Mouse (Mus musculus) kidney, embryonic 15.5 days (tissue): ENCODE measurements around the gene Tspan5. TPM values are rescaled to one million over a fixed set of nuclear protein-coding genes. Genes with fewer than 3 reads are reported as not detected.

Experiments
- ATAC-seq: fragments of 200-750 bp; cut with Nextera tagmentation; replicated peaks from 2 replicates; pipeline ENCODE4 v1.8.0; 2017; ENCODE audit warnings: moderate TSS enrichment; ENCODE audit not compliant: low FRiP score
- H3K27ac ChIP-seq: fragments of 300-500 bp; sonication (generic); 2 replicates; pipeline ENCODE4 v1.5.1; 2015; ENCODE audit warnings: mild to moderate bottlenecking, inconsistent platforms
- H3K27me3 ChIP-seq: fragments of 300-500 bp; sonication (generic); 2 replicates; pipeline ENCODE4 v1.6.1; 2015; ENCODE audit warnings: inconsistent platforms
- H3K36me3 ChIP-seq: fragments of 300-500 bp; sonication (generic); 2 replicates; pipeline ENCODE4 v1.6.1; 2015; ENCODE audit warnings: inconsistent platforms
- H3K4me1 ChIP-seq: fragments of 300-500 bp; sonication (generic); 2 replicates; pipeline ENCODE4 v1.6.1; 2015; ENCODE audit warnings: inconsistent platforms
- H3K4me2 ChIP-seq: fragments of 300-500 bp; sonication (generic); 2 replicates; pipeline ENCODE4 v1.6.1; 2015; ENCODE audit warnings: moderate library complexity, mild to moderate bottlenecking, inconsistent platforms
- H3K4me3 ChIP-seq: fragments of 300-500 bp; sonication (generic); replicated peaks from 2 replicates; pipeline ENCODE4 v1.5.1; 2015; ENCODE audit warnings: mild to moderate bottlenecking, inconsistent platforms
- H3K9ac ChIP-seq: fragments of 300-500 bp; sonication (generic); 2 replicates; pipeline ENCODE4 v1.6.1; 2015; ENCODE audit warnings: mild to moderate bottlenecking, inconsistent platforms
- H3K9me3 ChIP-seq: fragments of 300-500 bp; sonication (generic); replicated peaks from 2 replicates; pipeline ENCODE4 v1.6.1; 2016; ENCODE audit warnings: inconsistent platforms
- WGBS: fragments of 180-500 bp; shearing (Covaris S2); methylation state at CpG from one replicate; pipeline ENCODE4 v1.1.7; 2015; ENCODE audit warnings: mixed read lengths; 5-methylcytosine and 5-hydroxymethylcytosine counted together
- polyA plus RNA-seq: library from polyadenylated mRNA; unstranded; fragments of >200 nt; fragmentation: Nextera tagmentation; extraction: Ambion mirVana; gene quantifications from 2 replicates; pipeline ENCODE4 v1.2.1, GENCODE M21; 2015

The Tspan5 gene
- polyA plus RNA-seq, 1 experiment from 2014 or later = 26.3 TPM

DNA sequence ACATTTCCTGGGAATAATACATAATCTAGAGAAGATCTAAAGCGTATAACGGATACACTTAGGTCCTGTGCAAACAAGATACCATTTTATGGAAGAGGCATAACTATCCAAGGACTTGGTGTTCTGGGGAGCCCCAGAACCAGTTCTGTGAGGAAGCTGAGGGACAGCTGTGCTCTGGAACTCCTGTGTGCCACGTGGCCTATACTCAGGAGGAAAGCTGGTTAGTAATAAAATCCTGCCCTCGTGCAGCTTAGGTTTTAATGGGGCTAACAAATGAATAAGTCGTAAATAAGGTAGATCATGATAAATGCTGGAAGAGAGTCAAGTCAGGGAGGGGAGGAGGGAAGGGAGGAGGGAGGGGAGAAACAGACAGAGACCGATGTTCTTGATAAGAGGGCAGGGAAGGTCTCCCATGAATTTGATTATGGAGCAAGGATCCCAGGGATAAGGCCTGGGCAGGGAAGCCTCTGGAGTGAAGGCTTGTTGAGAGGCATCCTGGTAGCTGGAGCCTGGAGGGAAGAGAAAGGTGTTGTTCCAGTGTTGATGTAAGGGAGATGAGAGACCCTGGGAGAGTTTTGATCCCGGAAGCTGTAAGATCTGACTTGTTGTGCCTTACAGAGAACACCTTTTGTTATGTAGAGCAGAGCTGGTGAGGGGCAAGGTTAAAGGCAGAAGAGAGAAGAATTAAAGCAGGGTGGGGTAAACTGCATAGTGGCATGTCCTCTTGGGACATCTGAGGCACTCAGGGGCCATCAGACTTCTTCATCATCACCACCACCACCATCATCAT lies 34.1 kb downstream of the Tspan5 start:
- H3K27ac ChIP-seq = no peak overlapping the region
- H3K4me3 ChIP-seq = no peak overlapping the region
- WGBS = 40% methylated on average over 7 of the region's 7 CpGs
- no peaks in the 10 kb centered on the region for H3K36me3 ChIP-seq
- ATAC-seq = no peak
- no peaks in the 10 kb centered on the region for H3K27me3 ChIP-seq
- no peaks in the 10 kb centered on the region for H3K9me3 ChIP-seq
- no peak overlapping the region for H3K9ac ChIP-seq
- no peak overlapping the region for H3K4me2 ChIP-seq
- H3K4me1 ChIP-seq = peaks cover 43% of the 10 kb centered on the region

- 46% methylated on average over 9 of the region's 9 CpGs for WGBS
- ATAC-seq = peak; percentile 41
- peaks cover 53% of the 10 kb centered on the region for H3K4me1 ChIP-seq
- H3K36me3 ChIP-seq = no peaks in the 10 kb centered on the region
- no peak overlapping the region for H3K4me3 ChIP-seq
- H3K4me2 ChIP-seq = no peak overlapping the region
- H3K9me3 ChIP-seq = no peaks in the 10 kb centered on the region
- H3K9ac ChIP-seq = no peak overlapping the region
- H3K27ac ChIP-seq = no peak overlapping the region
- no peaks in the 10 kb centered on the region for H3K27me3 ChIP-seq
Measured at GRCm38 (mm10) chr3:138781492-138781891, 39.5 kb downstream of the Tspan5 start.

GRCm38 (mm10) chr3:138783859-138784640 lies 42.1 kb downstream of the Tspan5 start:
- Histone ChIP-seq H3K9me3 (no peaks in the 10 kb centered on the region), H3K4me2 (no peak overlapping the region), H3K27me3 (no peaks in the 10 kb centered on the region), H3K4me3 (no peak overlapping the region), H3K9ac (no peak overlapping the region), H3K36me3 (no peaks in the 10 kb centered on the region), H3K27ac (no peak overlapping the region), H3K4me1 (peaks cover 41% of the 10 kb centered on the region)
- WGBS = 82% methylated on average over 19 of the region's 19 CpGs
- ATAC-seq = no peak

- no peak overlapping the region for H3K9ac ChIP-seq
- no peak overlapping the region for H3K27ac ChIP-seq
- 78% methylated on average over 7 of the region's 7 CpGs for WGBS
- no peaks in the 10 kb centered on the region for H3K27me3 ChIP-seq
- ATAC-seq = no peak
- no peaks in the 10 kb centered on the region for H3K36me3 ChIP-seq
- no peaks in the 10 kb centered on the region for H3K9me3 ChIP-seq
- no peak overlapping the region for H3K4me2 ChIP-seq
- no peak overlapping the region for H3K4me3 ChIP-seq
- H3K4me1 ChIP-seq = peaks cover 36% of the 10 kb centered on the region
Measured at GRCm38 (mm10) chr3:138784641-138785025, 42.6 kb downstream of the Tspan5 start.

DNA sequence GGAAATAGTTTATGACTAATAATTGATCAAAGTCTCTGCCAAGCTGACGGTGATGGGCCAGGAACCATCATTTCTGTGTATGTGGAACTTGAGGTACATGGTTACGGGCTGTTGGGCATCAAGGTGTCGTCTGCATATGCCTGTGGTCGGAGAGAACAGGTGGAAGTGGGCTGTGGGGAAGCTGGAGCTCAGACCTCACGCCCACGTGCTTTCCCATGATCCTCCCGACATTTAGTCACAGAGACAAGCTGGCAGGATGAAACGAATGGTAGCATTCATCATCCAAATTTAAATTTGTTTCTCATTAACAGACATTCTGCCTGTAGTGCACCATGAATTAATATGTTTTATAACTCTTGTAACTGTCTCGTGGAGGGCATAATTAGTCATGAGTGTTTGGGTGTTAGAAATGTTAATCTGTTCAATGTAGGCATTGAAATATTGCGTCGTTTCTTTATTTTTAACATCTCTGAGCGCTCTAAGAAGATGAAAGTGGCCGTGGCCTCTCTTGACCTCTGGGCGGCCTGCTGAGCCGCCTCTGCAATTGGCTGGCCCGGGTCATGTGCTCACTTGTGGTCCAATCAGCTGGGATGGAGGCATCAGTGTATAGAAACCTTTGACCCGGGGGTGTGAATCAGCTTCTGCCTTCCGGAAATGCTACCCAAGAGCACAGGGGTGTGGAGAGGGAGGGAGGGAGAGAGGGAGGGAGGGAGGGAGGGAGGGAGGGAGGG lies 45.9 kb downstream of the Tspan5 start:
- peaks cover 17% of the 10 kb centered on the region for H3K4me1 ChIP-seq
- WGBS = 87% methylated on average over 18 of the region's 18 CpGs
- ATAC-seq = no peak
- H3K36me3 ChIP-seq = no peaks in the 10 kb centered on the region
- H3K9ac ChIP-seq = no peak overlapping the region
- no peaks in the 10 kb centered on the region for H3K27me3 ChIP-seq
- H3K4me2 ChIP-seq = no peak overlapping the region
- no peaks in the 10 kb centered on the region for H3K9me3 ChIP-seq
- H3K27ac ChIP-seq = no peak overlapping the region
- no peak overlapping the region for H3K4me3 ChIP-seq

GRCm38 (mm10) chr3:138788489-138788850 lies 46.5 kb downstream of the Tspan5 start:
- WGBS = 87% methylated on average over 17 of the region's 17 CpGs
- peaks cover 12% of the 10 kb centered on the region for H3K4me1 ChIP-seq
- no peak overlapping the region for H3K4me3 ChIP-seq
- ATAC-seq = no peak
- H3K36me3 ChIP-seq = no peaks in the 10 kb centered on the region
- no peaks in the 10 kb centered on the region for H3K27me3 ChIP-seq
- no peak overlapping the region for H3K4me2 ChIP-seq
- H3K9me3 ChIP-seq = no peaks in the 10 kb centered on the region
- H3K9ac ChIP-seq = no peak overlapping the region
- H3K27ac ChIP-seq = no peak overlapping the region

GRCm38 (mm10) chr3:138789275-138789674 lies 47.3 kb downstream of the Tspan5 start:
- H3K9me3 ChIP-seq = no peaks in the 10 kb centered on the region
- no peaks in the 10 kb centered on the region for H3K36me3 ChIP-seq
- H3K4me3 ChIP-seq = no peak overlapping the region
- peaks cover 4% of the 10 kb centered on the region for H3K4me1 ChIP-seq
- H3K9ac ChIP-seq = no peak overlapping the region
- no peak overlapping the region for H3K4me2 ChIP-seq
- H3K27ac ChIP-seq = no peak overlapping the region
- no peaks in the 10 kb centered on the region for H3K27me3 ChIP-seq
- WGBS = 89% methylated on average over 5 of the region's 5 CpGs
- ATAC-seq = no peak

GRCm38 (mm10) chr3:138794533-138794932 lies 52.5 kb downstream of the Tspan5 start:
- Histone ChIP-seq H3K27ac (no peak overlapping the region), H3K4me1 (no peaks in the 10 kb centered on the region), H3K27me3 (no peaks in the 10 kb centered on the region), H3K36me3 (no peaks in the 10 kb centered on the region), H3K9ac (no peak overlapping the region), H3K4me2 (no peak overlapping the region), H3K9me3 (no peaks in the 10 kb centered on the region), H3K4me3 (no peak overlapping the region)
- 91% methylated on average over 8 of the region's 8 CpGs for WGBS
- no peak for ATAC-seq

DNA sequence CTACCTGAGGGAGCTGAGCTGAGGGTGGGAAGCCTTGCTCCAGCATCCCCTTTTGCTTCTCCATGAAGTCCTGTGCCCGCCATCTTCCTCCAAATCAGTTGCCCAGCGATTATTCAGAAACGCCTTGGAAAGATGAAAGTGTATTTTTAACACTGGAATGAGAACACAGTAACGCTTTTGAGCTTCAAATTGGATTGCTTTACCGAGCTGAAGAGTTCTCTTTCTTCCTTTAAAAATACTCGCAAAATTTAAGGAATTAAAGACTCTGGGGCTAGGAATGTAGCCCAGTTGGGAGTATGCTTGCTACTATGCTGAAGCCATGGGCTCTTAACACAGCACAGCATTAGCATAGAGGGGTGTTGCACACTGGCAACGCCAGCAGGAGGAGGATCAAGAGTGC lies 54.0 kb downstream of the Tspan5 start:
- 90% methylated on average over 7 of the region's 7 CpGs for WGBS
- ATAC-seq = no peak
- H3K36me3 ChIP-seq = no peaks in the 10 kb centered on the region
- H3K4me3 ChIP-seq = no peak overlapping the region
- H3K9ac ChIP-seq = no peak overlapping the region
- H3K9me3 ChIP-seq = no peaks in the 10 kb centered on the region
- H3K4me2 ChIP-seq = no peak overlapping the region
- no peaks in the 10 kb centered on the region for H3K27me3 ChIP-seq
- H3K4me1 ChIP-seq = 0 out of 2 replicates have a peak, but pooled peaks cover 2% of the 10 kb centered on the region
- H3K27ac ChIP-seq = no peak overlapping the region

DNA sequence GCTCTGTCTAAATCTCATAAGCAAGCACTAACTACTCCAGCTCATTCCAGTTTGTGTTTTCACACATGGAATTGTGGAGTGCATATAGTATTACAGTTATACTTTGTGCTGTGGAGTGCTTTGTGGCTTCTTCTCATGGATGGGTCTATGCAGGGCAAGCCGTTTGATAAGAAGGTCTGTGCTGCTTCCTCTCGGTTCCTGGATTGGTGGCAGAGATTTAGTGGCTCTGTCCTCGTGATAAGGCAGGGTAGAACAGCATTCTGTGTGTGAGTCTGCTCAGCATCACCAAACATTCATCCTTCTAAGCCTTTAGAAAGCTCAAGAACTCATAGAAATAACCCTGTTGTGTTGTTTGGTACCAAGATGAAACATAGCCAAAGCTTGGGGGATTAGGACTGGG lies 54.6 kb downstream of the Tspan5 start:
- Histone ChIP-seq H3K27me3 (no peaks in the 10 kb centered on the region), H3K9ac (no peak overlapping the region), H3K4me1 (0 out of 2 replicates have a peak, but pooled peaks cover 2% of the 10 kb centered on the region), H3K9me3 (no peaks in the 10 kb centered on the region), H3K27ac (no peak overlapping the region), H3K4me3 (no peak overlapping the region), H3K36me3 (no peaks in the 10 kb centered on the region), H3K4me2 (no peak overlapping the region)
- WGBS = 68% methylated on average over 3 of the region's 3 CpGs
- ATAC-seq = no peak

GRCm38 (mm10) chr3:138800664-138801411 lies 58.8 kb downstream of the Tspan5 start:
- Histone ChIP-seq H3K27me3 (no peaks in the 10 kb centered on the region), H3K9me3 (no peaks in the 10 kb centered on the region), H3K4me1 (0 out of 2 replicates have a peak, but pooled peaks cover 2% of the 10 kb centered on the region), H3K4me2 (no peak overlapping the region), H3K4me3 (no peak overlapping the region), H3K9ac (no peak overlapping the region), H3K27ac (no peak overlapping the region), H3K36me3 (no peaks in the 10 kb centered on the region)
- no peak for ATAC-seq
- WGBS = 70% methylated on average over 16 of the region's 16 CpGs
